Comparison of ENCODE assay signal across 14 mouse cellular contexts in genomic region chr13:75091071-75091470, GRCm38 (mm10). TPM values are rescaled to one million over a fixed set of nuclear protein-coding genes. Genes with fewer than 3 reads are reported as not detected.
DNase-seq lines count a peak whose midpoint lies in the region; ATAC-seq and TF ChIP-seq lines count a peak whose summit lies in the region.
"Had no signal": no experiment of that assay in that cellular context is flagged by ENCODE, and none has a peak within 500 bp of the region (broad histone marks: within the 10 kb centered on the region; RNA-seq: fewer than 3 reads in every experiment).

No protein-coding gene starts in this region.

- no peak for TF ChIP-seq EP300 in ES-Bruce4 (IDR thresholded peaks at IDR 0.05; ENCODE audit: insufficient read depth, low read depth, low read length)

- H3K9ac ChIP-seq in ES-Bruce4 (ENCODE audit: low read depth, poor library complexity, severe bottlenecking), result 0 out of 2 replicates have a peak overlapping the region, but pooled peaks have one; percentile 20
- no peak overlapping the region for H3K9ac ChIP-seq in forebrain, embryonic 13.5 days
- H3K9ac ChIP-seq in midbrain, embryonic 13.5 days (replicated peaks), result no peak overlapping the region
- H3K9ac ChIP-seq: heart, embryonic 15.5 days; liver, embryonic 13.5 days had no signal

- 70% methylated on average over 5 of the region's 5 CpGs for WGBS in forebrain, embryonic 13.5 days
- WGBS in midbrain, embryonic 13.5 days, result 72% methylated on average over 5 of the region's 5 CpGs

- no peak for ATAC-seq in forebrain, embryonic 13.5 days
- no peak for ATAC-seq in midbrain, embryonic 13.5 days
- ATAC-seq: CD4-positive, CD25-positive, alpha-beta regulatory T cell, adult 4 months had no signal

- no peaks in the 10 kb centered on the region for H3K4me1 ChIP-seq in ES-Bruce4 (ENCODE audit: control insufficient read depth, insufficient read depth, low read length)
- peaks cover 13% of the 10 kb centered on the region; the same call in 1 of the 2 replicates for H3K4me1 ChIP-seq in forebrain, embryonic 13.5 days
- peaks cover 15% of the 10 kb centered on the region for H3K4me1 ChIP-seq in midbrain, embryonic 13.5 days (replicated peaks)
- H3K4me1 ChIP-seq: liver, embryonic 13.5 days had no signal

- H3K4me3 ChIP-seq in ES-Bruce4 (ENCODE audit: low read depth, low read length), result no peak overlapping the region
- H3K4me3 ChIP-seq in forebrain, embryonic 13.5 days, result peak overlapping the region; percentile 55; the same call in 1 of the 2 replicates
- peak overlapping the region; percentile 56 for H3K4me3 ChIP-seq in midbrain, embryonic 13.5 days (replicated peaks)

- H3K27me3 ChIP-seq in ES-Bruce4 (ENCODE audit: control insufficient read depth, insufficient read depth, low read length, poor library complexity, severe bottlenecking), result no peaks in the 10 kb centered on the region
- H3K27me3 ChIP-seq in forebrain, embryonic 13.5 days, result 0 out of 2 replicates have a peak, but pooled peaks cover 6% of the 10 kb centered on the region
- peaks cover 6% of the 10 kb centered on the region for H3K27me3 ChIP-seq in midbrain, embryonic 13.5 days

- no peaks in the 10 kb centered on the region for H3K36me3 ChIP-seq in ES-Bruce4 (ENCODE audit: control insufficient read depth, insufficient read depth, low read length, poor library complexity, severe bottlenecking)
- no peaks in the 10 kb centered on the region for H3K36me3 ChIP-seq in forebrain, embryonic 13.5 days (ENCODE audit: poor library complexity, severe bottlenecking)
- H3K36me3 ChIP-seq in midbrain, embryonic 13.5 days, result no peaks in the 10 kb centered on the region
- H3K36me3 ChIP-seq: heart, embryonic 15.5 days; liver, embryonic 13.5 days had no signal

- H3K9me3 ChIP-seq in ES-Bruce4 (replicated peaks; ENCODE audit: control insufficient read depth, insufficient read depth, low read length, poor library complexity, severe bottlenecking), result no peaks in the 10 kb centered on the region
- no peaks in the 10 kb centered on the region for H3K9me3 ChIP-seq in forebrain, embryonic 13.5 days (replicated peaks)
- H3K9me3 ChIP-seq in midbrain, embryonic 13.5 days, result no peaks in the 10 kb centered on the region
- H3K9me3 ChIP-seq: heart, embryonic 15.5 days; liver, embryonic 13.5 days had no signal

- peak; percentile 15 for DNase-seq in layer of hippocampus, adult 9-11 months
- DNase-seq in layer of hippocampus, postnatal 25 days (ENCODE audit: extremely low spot score in 1 of 2, low spot score in 1 of 2), result no peak
- no peak for DNase-seq in kidney, postnatal 25 days
- no peak for DNase-seq in heart, adult 11 months
- no peak for DNase-seq in gastrocnemius, postnatal 4 days (ENCODE audit: low spot score in 2 of 2)
- DNase-seq: kidney, adult 11 months; liver, embryonic 13.5 days; lung, postnatal 36 days; thymus, postnatal 14 days had no signal

- H3K4me2 ChIP-seq in forebrain, embryonic 13.5 days, result peak overlapping the region; percentile 81
- H3K4me2 ChIP-seq in midbrain, embryonic 13.5 days (replicated peaks), result peak overlapping the region; percentile 91

- no peak for TF ChIP-seq POLR2A in ES-Bruce4 (IDR thresholded peaks at IDR 0.05; ENCODE audit: insufficient read depth, low read length)

- no peak for TF ChIP-seq CTCF in ES-Bruce4 (IDR thresholded peaks at IDR 0.05; ENCODE audit: low read depth, low read length)

- no peak overlapping the region for H3K27ac ChIP-seq in ES-Bruce4 (ENCODE audit: insufficient read depth, low read length)
- H3K27ac ChIP-seq in forebrain, embryonic 13.5 days, result no peak overlapping the region
- no peak overlapping the region for H3K27ac ChIP-seq in midbrain, embryonic 13.5 days
- H3K27ac ChIP-seq: heart, embryonic 15.5 days; liver, embryonic 13.5 days had no signal

RNA-seq across cellular contexts. Expression of gene Pcsk1, which starts 1.4 kb away (rescaled TPM):
- 10 to 100 TPM; 15.6 to 17.9 TPM for total RNA-seq in layer of hippocampus, postnatal 25 days (2021)
- polyA plus RNA-seq in ES-Bruce4 (2011; ENCODE audit: insufficient read depth, insufficient read length, low read depth, missing spikeins), result 1.4 and 2.2 TPM in 2 replicates
- 0.99 and 1.6 TPM in 2 replicates for polyA plus RNA-seq in forebrain, embryonic 13.5 days (2015; fragmentation: Nextera tagmentation; extraction: Ambion mirVana)
- 1.2 and 1.4 TPM in 2 replicates for polyA plus RNA-seq in midbrain, embryonic 13.5 days (2015; fragmentation: Nextera tagmentation; extraction: Ambion mirVana)
- total RNA-seq in gastrocnemius, postnatal 4 days (2021), result under 1 TPM; 0.27 to 0.41 TPM
- polyA plus RNA-seq: liver, embryonic 13.5 days had no signal
